Mouse (Mus musculus): ENCODE measurements around the gene Ctcf. TPM values are rescaled to one million over a fixed set of nuclear protein-coding genes. Genes with fewer than 3 reads are reported as not detected.

Gene Ctcf
- 6.8 and 7.2 TPM in 2 replicates for polyA plus RNA-seq (2012; rRNA removed)

DNA sequence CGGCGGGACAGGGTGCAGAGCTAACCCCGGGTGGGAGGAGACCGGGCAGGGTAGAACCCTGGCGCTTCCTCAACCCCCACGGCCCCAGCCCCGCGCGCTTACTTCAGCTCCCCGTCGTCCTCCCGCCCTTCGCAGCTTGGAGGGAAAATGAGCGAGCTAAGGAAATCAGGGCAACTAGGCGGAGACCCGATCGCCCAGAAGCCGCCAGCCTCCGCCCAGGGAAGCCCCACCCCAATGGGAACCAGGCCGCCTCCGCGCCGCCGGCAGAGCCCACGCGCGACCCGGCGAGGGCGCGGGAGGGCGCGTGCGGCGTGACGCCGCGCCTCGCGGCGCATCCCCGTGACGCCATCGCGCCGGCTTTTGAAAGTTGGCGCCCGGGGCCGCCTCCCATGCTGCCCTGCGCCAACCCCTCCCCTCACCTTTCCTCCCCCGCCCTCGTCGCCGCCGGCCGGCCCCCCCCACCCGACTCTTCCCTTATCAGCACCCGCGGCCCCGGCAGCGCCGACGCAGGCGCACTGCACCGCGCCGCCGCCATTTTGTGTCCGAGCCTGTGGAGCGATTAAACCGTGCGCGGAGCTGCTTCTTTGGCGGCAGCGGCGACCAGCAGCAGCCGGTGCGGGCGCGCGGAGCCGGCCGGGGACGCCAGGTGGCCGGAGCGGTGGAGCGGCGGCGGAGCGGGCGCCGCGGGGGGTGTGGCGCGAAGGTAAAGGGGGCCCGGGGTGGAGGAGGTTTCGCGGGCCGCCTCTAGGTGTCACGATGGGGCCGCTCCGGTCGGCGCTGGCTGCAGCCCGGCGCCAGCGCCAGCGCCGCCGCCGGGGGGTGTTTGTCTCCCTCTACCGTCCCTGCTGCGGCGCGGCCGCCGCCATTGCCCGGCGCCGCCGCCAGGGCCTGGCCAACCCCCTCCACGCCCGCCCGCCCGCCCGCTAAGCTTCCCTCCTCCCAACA, at the start of gene Ctcf:
Ctcf (plus strand) TSS at position 551 of the 945 bp plus-strand sequence.
- peak within 1 kb of the TSS; percentile 97 for H3K4me3 ChIP-seq (ENCODE audit: control insufficient read depth, low read depth, low read length)
- H3K27ac ChIP-seq (ENCODE audit: control insufficient read depth, insufficient read depth, low read depth, low read length), result peak within 1 kb of the TSS; percentile 90
- H3K27me3 ChIP-seq (ENCODE audit: control insufficient read depth, insufficient read depth, low read length), result no peaks in the 10 kb centered on the region
- no peaks in the 10 kb centered on the region for H3K36me3 ChIP-seq (ENCODE audit: control insufficient read depth, insufficient read depth, low read length)
- TF ChIP-seq CTCF (IDR thresholded peaks at IDR 0.05; ENCODE audit: control insufficient read depth, insufficient read depth, insufficient replicate concordance, low read depth, low read length) (no peak), POLR2A (IDR thresholded peaks at IDR 0.05; ENCODE audit: control insufficient read depth, low read depth, low read length) (peak; percentile 72)
- H3K4me1 ChIP-seq (ENCODE audit: control insufficient read depth, insufficient read depth, low read length), result peaks cover 2% of the 10 kb centered on the region; the same call in 1 of the 2 replicates

DNA sequence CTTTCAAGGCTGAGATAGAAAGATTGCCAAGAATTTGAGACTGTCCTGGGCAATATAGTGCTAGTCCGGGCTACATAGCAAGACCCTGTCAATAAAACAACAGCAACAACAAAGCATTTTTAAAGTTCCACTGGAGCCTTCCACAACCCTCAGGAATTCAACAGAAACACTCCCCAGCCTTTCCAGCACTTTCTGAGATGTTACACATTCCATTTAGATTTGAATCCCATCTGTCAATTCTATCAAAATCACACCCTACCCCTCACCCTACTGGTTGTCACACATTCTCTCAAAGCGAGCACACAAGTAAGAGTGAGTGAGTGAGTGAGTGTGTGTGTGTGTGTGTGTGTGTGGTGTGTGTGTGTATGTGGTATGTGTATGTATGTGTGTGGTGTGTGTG, 43.9 kb upstream of the Ctcf start:
- Histone ChIP-seq H3K36me3 (ENCODE audit: control insufficient read depth, insufficient read depth, low read length) (no peaks in the 10 kb centered on the region), H3K4me3 (ENCODE audit: control insufficient read depth, low read depth, low read length) (no peak overlapping the region), H3K27ac (ENCODE audit: control insufficient read depth, insufficient read depth, low read depth, low read length) (no peak overlapping the region), H3K27me3 (ENCODE audit: control insufficient read depth, insufficient read depth, low read length) (no peaks in the 10 kb centered on the region), H3K4me1 (ENCODE audit: control insufficient read depth, insufficient read depth, low read length) (peaks cover 4% of the 10 kb centered on the region; the same call in 1 of the 2 replicates)
- no peak for TF ChIP-seq CTCF (IDR thresholded peaks at IDR 0.05; ENCODE audit: control insufficient read depth, insufficient read depth, insufficient replicate concordance, low read depth, low read length)
- TF ChIP-seq POLR2A (IDR thresholded peaks at IDR 0.05; ENCODE audit: control insufficient read depth, low read depth, low read length), result no peak

DNA sequence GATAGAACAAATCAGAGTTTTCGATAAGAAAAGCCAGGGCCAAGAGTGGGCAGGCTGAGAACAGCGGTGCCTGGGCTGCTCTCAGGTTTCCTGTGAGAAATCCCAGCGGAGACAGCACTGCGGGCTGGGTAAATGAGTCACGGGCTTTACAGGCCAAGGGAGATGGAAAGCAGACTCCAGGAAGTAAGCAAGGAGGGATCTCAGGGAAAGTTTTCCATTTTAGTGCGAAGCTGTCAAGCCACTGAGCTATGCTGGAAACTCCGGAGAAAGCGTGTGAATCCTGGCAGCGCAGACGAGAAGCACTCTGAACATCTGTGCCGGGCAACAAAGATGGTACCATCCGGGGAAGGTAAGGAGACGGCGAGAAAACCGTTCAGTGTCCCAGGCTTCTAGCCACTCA, 42.5 kb upstream of the Ctcf start:
- Histone ChIP-seq H3K27me3 (ENCODE audit: control insufficient read depth, insufficient read depth, low read length) (no peaks in the 10 kb centered on the region), H3K27ac (ENCODE audit: control insufficient read depth, insufficient read depth, low read depth, low read length) (no peak overlapping the region), H3K36me3 (ENCODE audit: control insufficient read depth, insufficient read depth, low read length) (no peaks in the 10 kb centered on the region), H3K4me3 (ENCODE audit: control insufficient read depth, low read depth, low read length) (peak overlapping the region; percentile 14), H3K4me1 (ENCODE audit: control insufficient read depth, insufficient read depth, low read length) (peaks cover 4% of the 10 kb centered on the region; the same call in 1 of the 2 replicates)
- TF ChIP-seq POLR2A (IDR thresholded peaks at IDR 0.05; ENCODE audit: control insufficient read depth, low read depth, low read length) (no peak), CTCF (IDR thresholded peaks at IDR 0.05; ENCODE audit: control insufficient read depth, insufficient read depth, insufficient replicate concordance, low read depth, low read length) (no peak)

DNA sequence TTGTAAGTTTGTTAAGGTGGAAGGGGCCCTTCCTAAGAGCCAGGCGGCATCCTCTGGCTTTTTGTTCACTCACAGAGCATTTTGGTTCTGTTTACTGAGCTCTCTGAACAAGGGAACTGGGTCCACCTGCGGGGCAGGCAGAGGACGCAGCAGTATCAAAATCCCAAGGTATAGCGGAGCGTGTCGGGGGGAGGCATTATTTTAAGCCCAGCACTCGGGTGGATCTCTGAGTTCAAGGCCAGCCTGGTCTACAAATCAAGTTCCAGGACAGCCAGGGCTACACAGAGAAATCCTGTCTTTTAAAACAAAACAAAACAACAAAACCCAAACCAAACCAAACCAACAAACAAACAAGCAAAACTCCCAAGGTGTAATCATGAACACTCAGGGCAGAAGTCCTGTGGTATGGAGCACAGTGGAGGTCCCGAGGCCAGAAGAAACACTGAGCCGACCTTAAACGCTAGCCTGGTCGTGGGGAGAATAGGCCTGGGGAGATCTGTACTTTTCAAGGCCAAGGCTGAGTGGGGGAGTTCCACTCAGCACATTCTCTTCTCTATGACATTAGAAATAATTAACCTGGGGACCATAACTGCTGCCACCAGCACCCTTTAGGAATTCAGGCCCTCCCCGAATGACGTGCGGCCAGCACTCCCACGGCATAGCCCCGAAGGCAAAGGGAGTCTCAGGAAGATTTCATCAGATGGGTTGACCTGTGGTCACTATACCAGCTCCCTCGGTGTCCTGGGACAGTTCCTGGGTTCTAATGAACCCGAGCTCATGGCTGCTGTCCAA, 41.7 kb upstream of the Ctcf start:
- Histone ChIP-seq H3K4me3 (ENCODE audit: control insufficient read depth, low read depth, low read length) (no peak overlapping the region; the same call in 1 of the 2 replicates), H3K27ac (ENCODE audit: control insufficient read depth, insufficient read depth, low read depth, low read length) (peak overlapping the region; percentile 2; the same call in 1 of the 2 replicates)

DNA sequence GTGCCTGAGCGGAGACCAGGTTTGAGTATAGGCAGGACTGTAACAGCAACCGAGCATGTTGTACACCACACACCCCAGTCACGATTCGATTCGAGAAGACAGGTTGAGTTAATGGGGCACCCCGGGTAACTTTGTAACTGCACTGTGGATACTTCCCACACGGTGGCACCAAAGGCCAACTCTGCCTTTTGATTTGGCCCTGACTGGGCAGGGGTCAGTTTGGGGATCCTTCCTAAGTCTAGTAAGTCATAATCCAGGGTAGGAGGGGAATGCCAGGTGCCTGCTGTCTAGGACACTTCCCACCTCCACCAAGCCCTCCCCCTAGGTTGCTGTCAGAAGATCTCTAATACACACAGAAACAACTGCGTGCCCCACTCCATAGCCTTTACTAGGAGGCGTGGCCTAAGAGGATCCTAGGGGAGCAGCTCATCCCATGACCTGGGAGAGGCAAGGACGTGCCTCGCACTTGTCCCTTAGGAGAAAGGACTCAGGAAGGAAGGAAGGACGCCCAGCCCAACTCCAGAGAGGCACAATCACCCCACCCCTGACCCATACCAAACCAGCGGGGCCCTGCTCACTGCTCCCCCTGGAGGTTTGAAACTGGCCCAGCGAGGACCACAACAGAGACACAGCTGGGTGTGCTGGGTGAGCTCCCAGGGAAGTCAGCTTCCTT, 39.9 kb upstream of the Ctcf start:
- H3K27me3 ChIP-seq (ENCODE audit: control insufficient read depth, insufficient read depth, low read length), result no peaks in the 10 kb centered on the region
- no peak overlapping the region for H3K27ac ChIP-seq (ENCODE audit: control insufficient read depth, insufficient read depth, low read depth, low read length)
- H3K36me3 ChIP-seq (ENCODE audit: control insufficient read depth, insufficient read depth, low read length), result no peaks in the 10 kb centered on the region
- TF ChIP-seq POLR2A (IDR thresholded peaks at IDR 0.05; ENCODE audit: control insufficient read depth, low read depth, low read length) (no peak), CTCF (IDR thresholded peaks at IDR 0.05; ENCODE audit: control insufficient read depth, insufficient read depth, insufficient replicate concordance, low read depth, low read length) (peak; percentile 46; the same call in 1 of the 2 replicates)
- no peak overlapping the region for H3K4me3 ChIP-seq (ENCODE audit: control insufficient read depth, low read depth, low read length)
- peaks cover 4% of the 10 kb centered on the region; the same call in 1 of the 2 replicates for H3K4me1 ChIP-seq (ENCODE audit: control insufficient read depth, insufficient read depth, low read length)

More for the DNA sequence above, 41.7 kb upstream of the Ctcf start:
- peaks cover 4% of the 10 kb centered on the region; the same call in 1 of the 2 replicates for H3K4me1 ChIP-seq (ENCODE audit: control insufficient read depth, insufficient read depth, low read length)
- no peaks in the 10 kb centered on the region for H3K36me3 ChIP-seq (ENCODE audit: control insufficient read depth, insufficient read depth, low read length)
- H3K27me3 ChIP-seq (ENCODE audit: control insufficient read depth, insufficient read depth, low read length), result no peaks in the 10 kb centered on the region
- TF ChIP-seq POLR2A (IDR thresholded peaks at IDR 0.05; ENCODE audit: control insufficient read depth, low read depth, low read length), result no peak
- TF ChIP-seq CTCF (IDR thresholded peaks at IDR 0.05; ENCODE audit: control insufficient read depth, insufficient read depth, insufficient replicate concordance, low read depth, low read length), result no peak

DNA sequence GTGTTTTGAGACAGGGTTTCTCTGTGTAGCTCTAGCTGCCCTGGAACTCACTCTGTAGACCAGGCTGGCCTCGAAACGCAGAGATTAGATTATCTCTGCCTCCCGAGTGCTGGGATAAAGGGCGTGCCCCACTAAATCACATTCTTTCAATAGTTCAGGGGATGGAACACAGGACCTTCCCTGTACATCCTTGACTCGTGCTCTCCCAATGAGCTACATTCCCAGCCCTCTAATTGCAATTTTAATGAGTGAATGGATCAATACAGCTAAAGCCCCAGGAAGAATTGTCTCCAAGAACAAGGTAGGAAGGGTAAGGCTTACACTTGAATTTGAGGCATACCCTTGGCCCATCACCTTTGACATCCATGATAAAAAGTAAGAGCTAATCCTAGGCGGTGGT, 37.6 kb upstream of the Ctcf start:
- no peaks in the 10 kb centered on the region for H3K27me3 ChIP-seq (ENCODE audit: control insufficient read depth, insufficient read depth, low read length)
- H3K4me1 ChIP-seq (ENCODE audit: control insufficient read depth, insufficient read depth, low read length), result peaks cover 4% of the 10 kb centered on the region; the same call in 1 of the 2 replicates
- no peak for TF ChIP-seq POLR2A (IDR thresholded peaks at IDR 0.05; ENCODE audit: control insufficient read depth, low read depth, low read length)
- TF ChIP-seq CTCF (IDR thresholded peaks at IDR 0.05; ENCODE audit: control insufficient read depth, insufficient read depth, insufficient replicate concordance, low read depth, low read length), result no peak
- H3K4me3 ChIP-seq (ENCODE audit: control insufficient read depth, low read depth, low read length), result no peak overlapping the region
- no peaks in the 10 kb centered on the region for H3K36me3 ChIP-seq (ENCODE audit: control insufficient read depth, insufficient read depth, low read length)
- H3K27ac ChIP-seq (ENCODE audit: control insufficient read depth, insufficient read depth, low read depth, low read length), result no peak overlapping the region

All from testis, adult 2 months (tissue).